ENCODE assay signal across 7 mouse cellular contexts in genomic region chr13:51792135-51792573, GRCm38 (mm10). TPM values are rescaled to one million over a fixed set of nuclear protein-coding genes. Genes with fewer than 3 reads are reported as not detected.
A peak's percentile ranks its signal among the peaks of the same experiment; 100 is the strongest.
DNase-seq lines count a peak whose midpoint lies in the region; ATAC-seq and TF ChIP-seq lines count a peak whose summit lies in the region.

No protein-coding gene starts in this region.

- peaks cover 9% of the 10 kb centered on the region for H3K27me3 ChIP-seq in lung, embryonic 15.5 days
- H3K27me3 ChIP-seq in heart, embryonic 14.5 days (ENCODE audit: control insufficient read depth, insufficient read depth, low read length): no peaks in the 10 kb centered on the region; the same call in 1 of the 2 replicates
- H3K27me3 ChIP-seq in limb, embryonic 14.5 days (ENCODE audit: control insufficient read depth, insufficient read depth, low read length): 0 out of 2 replicates have a peak, but pooled peaks cover 5% of the 10 kb centered on the region
- H3K27me3 ChIP-seq in neural tube, embryonic 15.5 days (replicated peaks): 0 out of 2 replicates have a peak, but pooled peaks cover 5% of the 10 kb centered on the region

- H3K4me1 ChIP-seq in lung, embryonic 15.5 days: peaks cover 26% of the 10 kb centered on the region
- peaks cover 14 to 27% of the 10 kb centered on the region in 2 experiments for H3K4me1 ChIP-seq in heart, embryonic 14.5 days (ENCODE audit: control insufficient read depth in 2 of 2, insufficient read depth in 2 of 2, low read length in 2 of 2)
- H3K4me1 ChIP-seq in limb, embryonic 14.5 days (ENCODE audit: control insufficient read depth, insufficient read depth, low read length): peaks cover 10% of the 10 kb centered on the region
- peaks cover 29% of the 10 kb centered on the region for H3K4me1 ChIP-seq in neural tube, embryonic 15.5 days

- H3K27ac ChIP-seq in lung, embryonic 15.5 days: 0 out of 2 replicates have a peak overlapping the region, but pooled peaks have one; percentile 29
- H3K27ac ChIP-seq in heart, embryonic 14.5 days (replicated peaks in 1 of 2; ENCODE audit: control insufficient read depth in 1 of 2, insufficient read depth in 1 of 2, low read depth in 2 of 2, low read length in 2 of 2): 0 out of 4 replicates have a peak overlapping the region, but pooled peaks of 1 of the 2 experiments have one; percentile 45
- H3K27ac ChIP-seq in limb, embryonic 14.5 days (replicated peaks; ENCODE audit: low read depth, low read length): no peak overlapping the region
- no peak overlapping the region for H3K27ac ChIP-seq in neural tube, embryonic 15.5 days (replicated peaks)

- 0 out of 2 replicates have a peak, but pooled peaks have one; percentile 6 for ATAC-seq in lung, embryonic 15.5 days (ENCODE audit: borderline replicate concordance, extremely low read depth, low FRiP score, low TSS enrichment)
- ATAC-seq in heart, embryonic 14.5 days (ENCODE audit: insufficient number of reproducible peaks, insufficient read depth, low FRiP score, low read depth): no peak
- ATAC-seq in limb, embryonic 14.5 days (ENCODE audit: low FRiP score, low read depth): no peak
- ATAC-seq in neural tube, embryonic 15.5 days (ENCODE audit: low FRiP score): no peak; the same call in 1 of the 2 replicates

- no peaks in the 10 kb centered on the region for H3K9me3 ChIP-seq in lung, embryonic 15.5 days
- H3K9me3 ChIP-seq in heart, embryonic 14.5 days (ENCODE audit: control insufficient read depth, low read length): no peaks in the 10 kb centered on the region
- no peaks in the 10 kb centered on the region for H3K9me3 ChIP-seq in limb, embryonic 14.5 days (ENCODE audit: control insufficient read depth, low read length)
- H3K9me3 ChIP-seq in neural tube, embryonic 15.5 days (replicated peaks): no peaks in the 10 kb centered on the region

- no peak for TF ChIP-seq POLR2A in limb, embryonic 14.5 days (IDR thresholded peaks at IDR 0.05; ENCODE audit: borderline replicate concordance, extremely low read depth, insufficient read depth, insufficient read length)

- H3K4me2 ChIP-seq in lung, embryonic 15.5 days: peak overlapping the region; percentile 93
- H3K4me2 ChIP-seq in heart, embryonic 14.5 days (ENCODE audit: low read length): peak overlapping the region; percentile 86
- H3K4me2 ChIP-seq in limb, embryonic 14.5 days (replicated peaks; ENCODE audit: low read depth, low read length, severe bottlenecking): peak overlapping the region; percentile 98
- H3K4me2 ChIP-seq in neural tube, embryonic 15.5 days: peak overlapping the region; percentile 95

- WGBS in lung, embryonic 15.5 days: 25% methylated on average over 11 of the region's 11 CpGs
- 57% methylated on average over 11 of the region's 11 CpGs for WGBS in heart, embryonic 14.5 days
- WGBS in limb, embryonic 14.5 days: 47% methylated on average over 11 of the region's 11 CpGs
- 33% methylated on average over 11 of the region's 11 CpGs for WGBS in neural tube, embryonic 15.5 days

- peak overlapping the region; percentile 57; the same call in 1 of the 2 replicates for H3K9ac ChIP-seq in lung, embryonic 15.5 days
- peak overlapping the region; percentile 88 for H3K9ac ChIP-seq in heart, embryonic 14.5 days (ENCODE audit: low read length)
- H3K9ac ChIP-seq in limb, embryonic 14.5 days (ENCODE audit: low read depth, low read length, severe bottlenecking): no peak overlapping the region
- peak overlapping the region; percentile 86 for H3K9ac ChIP-seq in neural tube, embryonic 15.5 days (replicated peaks)

- DNase-seq in lung, postnatal 10 days: no peak
- DNase-seq in cerebellum, postnatal 25 days: peak; percentile 48 to 51
- DNase-seq in limb, embryonic 14.5 days (ENCODE audit: low spot score): no peak
- no peak for DNase-seq in urinary bladder, postnatal 10 days (ENCODE audit: low spot score)

- H3K36me3 ChIP-seq in lung, embryonic 15.5 days: no peaks in the 10 kb centered on the region
- no peaks in the 10 kb centered on the region for H3K36me3 ChIP-seq in heart, embryonic 14.5 days (ENCODE audit: control insufficient read depth, insufficient read depth, low read length)
- no peaks in the 10 kb centered on the region for H3K36me3 ChIP-seq in limb, embryonic 14.5 days (ENCODE audit: control insufficient read depth, insufficient read depth, low read length)
- H3K36me3 ChIP-seq in neural tube, embryonic 15.5 days: no peaks in the 10 kb centered on the region

- peak overlapping the region; percentile 66 for H3K4me3 ChIP-seq in lung, embryonic 15.5 days
- peak overlapping the region; percentile 93 to 97 for H3K4me3 ChIP-seq in heart, embryonic 14.5 days (ENCODE audit: control insufficient read depth in 1 of 2, insufficient read depth in 1 of 2, low read depth in 1 of 2, low read length in 2 of 2)
- peak overlapping the region; percentile 82 for H3K4me3 ChIP-seq in limb, embryonic 14.5 days (replicated peaks; ENCODE audit: low read length)
- peak overlapping the region; percentile 90 for H3K4me3 ChIP-seq in neural tube, embryonic 15.5 days (replicated peaks)

RNA-seq across cellular contexts. Expression of gene Sema4d, which starts 1.4 kb away (rescaled TPM):
- polyA plus RNA-seq in lung, embryonic 15.5 days (2015; fragmentation: Nextera tagmentation; extraction: Ambion mirVana): 9.7 and 10.0 TPM in 2 replicates
- polyA plus RNA-seq in heart, embryonic 14.5 days (2014; fragmentation: Nextera tagmentation; extraction: Ambion mirVana): 17.4 and 21.1 TPM in 2 replicates
- 8.5 and 9.6 TPM in 2 replicates for polyA plus RNA-seq in limb, embryonic 14.5 days (2012; rRNA removed)
- polyA plus RNA-seq in limb, embryonic 14.5 days (2014; fragmentation: Nextera tagmentation; extraction: Ambion mirVana): 6.8 and 8.0 TPM in 2 replicates
- polyA plus RNA-seq in neural tube, embryonic 15.5 days (2015; fragmentation: Nextera tagmentation; extraction: Ambion mirVana): 15.2 and 17.9 TPM in 2 replicates

RNA-seq across cellular contexts. Expression of gene Gadd45g, which starts 54.3 kb away (rescaled TPM):
- 50.3 and 50.9 TPM in 2 replicates for polyA plus RNA-seq in lung, embryonic 15.5 days (2015; fragmentation: Nextera tagmentation; extraction: Ambion mirVana)
- polyA plus RNA-seq in heart, embryonic 14.5 days (2014; fragmentation: Nextera tagmentation; extraction: Ambion mirVana): 41.4 and 41.6 TPM in 2 replicates
- 50.0 and 51.5 TPM in 2 replicates for polyA plus RNA-seq in limb, embryonic 14.5 days (2012; rRNA removed)
- 38.1 and 43.2 TPM in 2 replicates for polyA plus RNA-seq in limb, embryonic 14.5 days (2014; fragmentation: Nextera tagmentation; extraction: Ambion mirVana)
- polyA plus RNA-seq in neural tube, embryonic 15.5 days (2015; fragmentation: Nextera tagmentation; extraction: Ambion mirVana): 32.1 and 35.4 TPM in 2 replicates

Comparison
In these comparisons a context has a peak if more than half of its experiments do, and no peak if none do; other contexts are left out.
1. DNase-seq: peak in cerebellum, postnatal 25 days (2 of 2); none in lung, postnatal 10 days (single experiment), limb, embryonic 14.5 days (single experiment) and urinary bladder, postnatal 10 days (single experiment).
2. Peak in every context shown above with its lines, with median percentiles within 50 percentile points of each other: H3K4me2 ChIP-seq and H3K4me3 ChIP-seq.